Mouse (Mus musculus) kidney, postnatal 4 days (tissue): ENCODE measurements around the gene D6Wsu163e.

ENCODE experiments used
- DNase-seq, 2 experiments: peaks; one replicate each; pipeline ENCODE4 v3.0.0; 2021; ENCODE audit warnings: mixed read lengths in 2 of 2

Gene D6Wsu163e

GRCm38 (mm10) chr6:127010021-127010420 lies 70.3 kb downstream of the D6Wsu163e start:
- DNase-seq, result no peak

GRCm38 (mm10) chr6:127011947-127012535 lies 72.3 kb downstream of the D6Wsu163e start:
- no peak for DNase-seq

GRCm38 (mm10) chr6:127014906-127015770 lies 75.4 kb downstream of the D6Wsu163e start, which contains the start of gene Fgf6:
TSS of gene Fgf6 (plus strand) at chr6:127015586.
- no peak for DNase-seq

GRCm38 (mm10) chr6:127019254-127019653 lies 79.5 kb downstream of the D6Wsu163e start:
- DNase-seq, result no peak

- DNase-seq, result no peak
Measured at GRCm38 (mm10) chr6:127020431-127020830, 80.7 kb downstream of the D6Wsu163e start.

GRCm38 (mm10) chr6:127024836-127025235 lies 85.1 kb downstream of the D6Wsu163e start:
- no peak for DNase-seq
